Mouse (Mus musculus) E14TG2a.4 (cell line): ENCODE data around the gene E130309D02Rik.

ENCODE experiments used
- H3K27me3 ChIP-seq: 2 replicates; pipeline ENCODE4 v1.6.1; 2014; ENCODE audit warnings: low read length, control low read depth; ENCODE audit not compliant: insufficient read depth
- H3K36me3 ChIP-seq: 2 replicates; pipeline ENCODE4 v1.6.1; 2014; ENCODE audit warnings: low read length, control low read depth; ENCODE audit not compliant: insufficient read depth
- H3K4me1 ChIP-seq: replicated peaks from 2 replicates; pipeline ENCODE4 v1.6.1; 2014; ENCODE audit warnings: low read depth, low read length, control low read depth
- H3K4me3 ChIP-seq: replicated peaks from 2 replicates; pipeline ENCODE4 v1.5.1; 2014; ENCODE audit warnings: mild to moderate bottlenecking, low read length
- H3K9me3 ChIP-seq: 2 replicates; pipeline ENCODE4 v1.6.1; 2014; ENCODE audit warnings: low read length, control low read depth
- CTCF ChIP-seq: conservative IDR thresholded peaks from 2 replicates; pipeline ENCODE4 v1.5.1; 2014; ENCODE audit warnings: low read length
- NANOG ChIP-seq: IDR thresholded peaks from 2 replicates; pipeline ENCODE4 v1.6.1; 2014; ENCODE audit warnings: borderline replicate concordance, low read length, mixed read lengths
- POU5F1 ChIP-seq: IDR thresholded peaks from 2 replicates; pipeline ENCODE4 v1.6.1; 2014; ENCODE audit warnings: low read length, borderline replicate concordance

The E130309D02Rik gene

DNA sequence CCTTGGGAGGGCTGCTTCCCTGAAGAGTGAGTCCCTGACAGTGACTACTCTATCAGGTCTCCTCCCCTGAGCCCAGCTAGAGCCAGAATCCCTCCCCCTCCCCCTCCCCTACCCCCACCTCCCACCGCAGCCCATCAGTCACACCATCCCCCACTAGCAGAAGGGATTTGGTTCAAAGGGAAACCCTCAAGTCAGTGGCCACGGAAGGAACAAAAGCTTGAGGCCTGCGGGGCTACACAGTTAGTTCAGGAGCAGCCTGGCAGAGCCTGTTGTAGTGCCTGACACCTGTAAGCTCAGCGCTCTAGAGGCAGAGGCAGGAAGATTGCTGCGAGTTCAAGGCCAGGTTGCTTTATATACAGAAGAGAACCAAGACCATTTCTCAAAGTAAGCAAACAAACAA is 40.9 kb upstream of the E130309D02Rik start:
- H3K4me1 ChIP-seq = peaks cover 34% of the 10 kb centered on the region
- H3K9me3 ChIP-seq = peaks cover 2% of the 10 kb centered on the region
- TF ChIP-seq POU5F1 (no peak), NANOG (no peak), CTCF (no peak)
- no peak overlapping the region for H3K4me3 ChIP-seq
- H3K27me3 ChIP-seq = peaks cover 35% of the 10 kb centered on the region
- no peaks in the 10 kb centered on the region for H3K36me3 ChIP-seq

DNA sequence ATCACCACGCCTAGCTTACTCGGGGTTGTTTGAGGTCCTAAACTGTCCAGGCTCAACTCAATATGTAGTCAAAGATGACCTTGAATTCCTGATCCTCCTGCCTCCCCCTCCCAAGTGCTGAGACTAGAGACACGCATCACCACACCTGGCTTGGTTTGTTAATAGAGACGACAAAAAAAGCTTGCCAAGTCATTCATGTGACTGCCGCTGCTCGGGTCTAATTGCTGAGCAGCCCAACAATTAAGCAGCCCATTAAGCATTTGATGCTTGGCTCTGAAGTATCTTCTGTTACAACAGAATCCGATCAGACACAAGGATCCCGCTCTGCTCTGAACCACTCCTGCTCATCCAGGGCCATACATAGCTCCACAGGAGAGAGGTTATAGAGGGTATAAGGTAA is 31.2 kb upstream of the E130309D02Rik start:
- no peaks in the 10 kb centered on the region for H3K36me3 ChIP-seq
- peaks cover 46% of the 10 kb centered on the region for H3K9me3 ChIP-seq
- H3K27me3 ChIP-seq = no peaks in the 10 kb centered on the region
- peaks cover 10% of the 10 kb centered on the region for H3K4me1 ChIP-seq
- TF ChIP-seq NANOG = peak; percentile 70; the same call in 1 of the 2 replicates
- no peak for TF ChIP-seq CTCF
- H3K4me3 ChIP-seq = no peak overlapping the region

DNA sequence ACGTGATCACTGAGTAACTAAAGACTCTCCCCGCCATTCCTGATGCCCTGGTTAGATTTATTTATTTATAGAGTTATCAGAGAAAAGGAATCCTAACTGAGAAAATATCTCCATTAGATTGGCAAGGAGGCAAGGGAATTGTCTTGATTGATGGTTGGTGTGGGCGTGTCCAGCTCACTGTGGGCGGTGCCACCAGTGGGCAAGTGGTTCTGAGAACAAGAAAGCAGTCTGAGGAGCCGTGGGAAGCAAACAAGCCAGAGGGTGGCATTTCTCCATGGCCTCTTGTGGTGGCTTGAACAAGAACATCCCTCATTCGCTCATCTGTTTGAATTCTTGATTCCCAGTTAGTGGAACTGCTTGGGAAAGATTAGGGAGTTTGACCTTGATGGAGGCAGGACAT is 24.4 kb upstream of the E130309D02Rik start:
- no peak overlapping the region for H3K4me3 ChIP-seq
- no peaks in the 10 kb centered on the region for H3K27me3 ChIP-seq
- peaks cover 32% of the 10 kb centered on the region for H3K9me3 ChIP-seq
- peaks cover 20% of the 10 kb centered on the region for H3K4me1 ChIP-seq
- H3K36me3 ChIP-seq = no peaks in the 10 kb centered on the region
- TF ChIP-seq POU5F1 = no peak
- no peak for TF ChIP-seq NANOG
- TF ChIP-seq CTCF = no peak

DNA sequence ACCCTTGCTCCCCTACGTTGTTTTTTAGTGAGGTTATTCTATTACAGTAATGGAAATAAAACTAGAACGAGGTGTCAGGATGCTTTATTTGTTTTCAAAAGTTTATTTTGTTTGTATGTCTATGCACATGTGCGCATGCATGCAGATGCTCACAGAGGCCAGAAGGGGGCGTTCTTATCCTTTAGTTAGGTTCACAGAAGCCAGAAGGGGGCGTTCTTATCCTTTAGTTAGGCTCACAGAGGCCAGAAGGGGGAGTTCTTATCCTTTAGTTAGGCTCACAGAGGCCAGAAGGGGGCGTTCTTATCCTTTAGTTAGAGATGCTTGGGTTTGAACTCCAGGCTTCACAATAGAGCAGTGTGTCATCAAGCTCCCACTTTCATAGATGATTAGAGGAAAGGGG is 21.4 kb upstream of the E130309D02Rik start:
- H3K4me1 ChIP-seq = peaks cover 24% of the 10 kb centered on the region
- TF ChIP-seq CTCF = peak; percentile 65
- TF ChIP-seq POU5F1 = no peak
- no peak for TF ChIP-seq NANOG
- H3K4me3 ChIP-seq = no peak overlapping the region
- H3K36me3 ChIP-seq = no peaks in the 10 kb centered on the region
- no peaks in the 10 kb centered on the region for H3K27me3 ChIP-seq
- H3K9me3 ChIP-seq = 0 out of 2 replicates have a peak, but pooled peaks cover 6% of the 10 kb centered on the region

DNA sequence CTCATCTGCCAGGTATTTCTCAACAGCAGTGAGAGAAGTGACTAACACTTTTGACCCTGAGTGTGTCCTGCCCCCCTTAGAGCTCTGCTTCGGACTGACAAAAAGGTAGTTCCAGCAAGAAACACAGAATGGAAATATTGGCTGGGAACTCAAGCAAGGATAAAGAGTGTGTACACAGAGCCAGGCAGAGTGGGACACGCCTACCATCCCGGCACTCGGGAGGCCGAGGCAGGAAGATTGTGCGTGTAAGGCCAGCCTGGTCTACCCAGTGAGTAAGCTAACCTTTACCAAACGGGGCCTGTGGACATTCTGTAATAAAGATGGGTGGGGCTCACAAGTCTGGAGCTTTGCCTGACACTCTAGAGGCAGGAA is 19.9 kb upstream of the E130309D02Rik start:
- TF ChIP-seq POU5F1 (no peak), NANOG (no peak), CTCF (no peak)
- H3K27me3 ChIP-seq = no peaks in the 10 kb centered on the region
- 0 out of 2 replicates have a peak, but pooled peaks cover 5% of the 10 kb centered on the region for H3K9me3 ChIP-seq
- no peaks in the 10 kb centered on the region for H3K36me3 ChIP-seq
- H3K4me3 ChIP-seq = no peak overlapping the region
- H3K4me1 ChIP-seq = peaks cover 26% of the 10 kb centered on the region

DNA sequence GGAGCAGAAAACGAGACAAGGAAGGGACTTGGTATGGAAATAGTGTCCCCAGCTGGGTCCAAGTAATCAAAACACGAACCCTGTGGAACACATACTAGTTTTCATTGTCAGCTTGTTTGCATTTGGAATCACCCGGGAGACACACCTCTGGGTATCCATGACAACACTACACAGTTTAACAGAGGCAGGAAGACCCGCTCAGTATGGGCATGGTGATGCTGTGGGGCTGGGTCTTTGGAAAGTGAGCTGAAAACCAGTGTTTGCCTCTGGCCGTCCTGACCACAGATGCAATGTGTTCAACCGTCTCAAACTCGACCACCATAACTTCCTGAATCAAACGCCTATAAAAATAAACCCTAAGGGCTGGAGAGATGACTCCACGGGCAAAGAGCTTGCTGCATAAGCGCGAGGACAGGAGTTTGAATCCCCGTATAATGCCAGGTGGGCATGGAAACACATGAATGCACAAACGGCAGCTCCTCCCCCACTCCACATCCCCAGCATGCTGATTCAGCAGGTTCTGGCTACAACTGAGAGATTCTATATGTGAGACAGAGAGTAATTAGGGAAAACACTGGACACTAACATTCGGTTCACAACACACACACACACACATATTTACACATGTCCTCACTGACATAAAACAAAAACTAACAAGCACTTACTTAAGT is 19.4 kb upstream of the E130309D02Rik start:
- 0 out of 2 replicates have a peak, but pooled peaks cover 5% of the 10 kb centered on the region for H3K9me3 ChIP-seq
- TF ChIP-seq POU5F1 = no peak
- no peak for TF ChIP-seq NANOG
- TF ChIP-seq CTCF = no peak
- no peaks in the 10 kb centered on the region for H3K36me3 ChIP-seq
- peaks cover 26% of the 10 kb centered on the region for H3K4me1 ChIP-seq
- peak overlapping the region; percentile 35; the same call in 1 of the 2 replicates for H3K4me3 ChIP-seq
- no peaks in the 10 kb centered on the region for H3K27me3 ChIP-seq

DNA sequence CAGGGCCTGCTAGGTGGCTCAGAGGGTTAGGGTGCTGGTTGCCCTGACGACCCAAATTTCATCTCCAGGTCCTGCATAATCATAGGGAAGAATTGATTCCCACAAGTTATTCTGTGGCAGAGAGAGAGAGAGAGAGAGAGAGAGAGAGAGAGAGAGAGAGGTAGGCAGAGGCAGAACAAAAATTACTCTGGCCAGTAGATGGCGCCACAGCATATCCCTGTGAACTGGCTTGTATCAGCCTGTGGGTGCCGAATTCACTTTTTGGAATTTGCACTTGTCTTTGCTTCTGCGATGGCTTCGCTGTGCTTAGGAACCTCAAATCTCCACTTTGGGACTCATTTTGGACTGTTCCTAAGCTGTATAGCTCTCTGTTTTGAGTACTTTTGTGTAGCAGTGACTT is 18.7 kb upstream of the E130309D02Rik start:
- Histone ChIP-seq H3K36me3 (no peaks in the 10 kb centered on the region), H3K27me3 (no peaks in the 10 kb centered on the region), H3K4me3 (peak overlapping the region; percentile 35; the same call in 1 of the 2 replicates), H3K9me3 (0 out of 2 replicates have a peak, but pooled peaks cover 5% of the 10 kb centered on the region), H3K4me1 (peaks cover 26% of the 10 kb centered on the region)
- TF ChIP-seq NANOG = no peak
- TF ChIP-seq CTCF = peak; percentile 35

DNA sequence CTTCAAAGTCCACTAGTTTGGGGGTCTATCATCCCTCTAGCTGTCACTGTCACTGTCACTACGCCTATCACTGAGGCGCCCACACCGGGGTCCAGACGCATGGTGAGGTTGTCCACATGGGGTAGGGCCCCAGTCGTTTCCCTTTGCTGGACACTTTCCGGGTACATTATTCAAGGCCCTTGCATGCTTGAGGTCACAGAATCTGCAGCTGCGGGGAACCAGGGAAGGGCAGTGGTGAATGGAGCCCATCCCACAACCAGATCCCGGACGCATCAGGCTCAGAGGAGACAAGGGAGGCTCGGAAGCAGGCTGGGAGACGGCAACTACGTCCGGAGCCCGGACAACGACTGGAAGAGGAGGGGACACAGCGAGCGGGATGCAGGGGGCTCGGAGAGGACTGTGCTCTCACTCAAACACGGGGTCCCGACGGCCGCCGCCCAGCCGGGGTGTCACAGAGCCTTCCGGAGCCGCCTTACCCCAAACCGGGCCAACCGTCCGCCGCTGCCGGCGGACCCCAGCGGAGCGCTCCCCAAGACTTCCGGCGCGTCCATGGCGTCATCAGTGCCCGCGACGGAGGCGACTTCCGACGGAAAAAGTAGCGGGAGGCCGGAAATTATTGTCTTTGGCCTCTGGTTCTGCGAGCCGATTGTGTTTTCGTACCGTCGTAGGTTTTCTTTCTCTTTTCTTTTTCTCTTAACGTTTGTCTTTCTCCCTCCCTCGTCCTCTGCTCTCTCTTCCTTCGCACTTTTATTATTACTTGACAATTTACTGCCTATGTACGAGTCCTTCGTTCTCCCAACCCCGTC is 13.7 kb upstream of the E130309D02Rik start, which contains the start of gene Zdhhc4:
TSS of gene Zdhhc4 (minus strand) at position 567 of the 806 bp plus-strand sequence.
- H3K4me1 ChIP-seq = peaks cover 22% of the 10 kb centered on the region
- H3K36me3 ChIP-seq = peaks cover 36% of the 10 kb centered on the region
- no peaks in the 10 kb centered on the region for H3K27me3 ChIP-seq
- H3K4me3 ChIP-seq = peak within 1 kb of the TSS; percentile 96
- TF ChIP-seq NANOG (no peak), POU5F1 (no peak), CTCF (no peak)
- no peaks in the 10 kb centered on the region for H3K9me3 ChIP-seq

DNA sequence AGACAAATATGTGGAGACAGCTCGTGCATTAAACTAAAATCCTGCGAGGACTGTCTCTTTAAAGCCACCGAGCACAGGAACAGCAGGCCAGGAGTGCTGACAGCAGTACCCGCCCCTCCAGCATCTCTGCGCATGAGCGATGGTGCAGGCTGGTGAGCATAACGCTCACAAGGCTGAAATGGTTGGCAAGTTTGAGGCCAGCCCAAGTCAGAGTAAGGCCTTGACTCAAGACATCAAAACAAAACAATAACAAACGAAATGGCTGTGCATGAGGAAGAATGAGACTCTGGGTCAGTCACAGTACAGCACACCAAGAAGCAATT is 2.1 kb upstream of the E130309D02Rik start:
- TF ChIP-seq POU5F1 (no peak), NANOG (no peak), CTCF (no peak)
- no peaks in the 10 kb centered on the region for H3K9me3 ChIP-seq
- H3K36me3 ChIP-seq = peaks cover 76% of the 10 kb centered on the region
- peaks cover 8% of the 10 kb centered on the region for H3K27me3 ChIP-seq
- H3K4me1 ChIP-seq = peaks cover 38% of the 10 kb centered on the region
- no peak overlapping the region for H3K4me3 ChIP-seq
